Mouse (Mus musculus) lung, postnatal 0 days (tissue): ENCODE measurements around the gene Gm10203.

Source experiments
- CTCF ChIP-seq: IDR thresholded peaks from 2 replicates; pipeline ENCODE4 v1.5.1; 2016; ENCODE audit warnings: antibody characterized with exemption, mild to moderate bottlenecking
- EP300 ChIP-seq: IDR thresholded peaks from 2 replicates; pipeline ENCODE4 v1.6.1; 2016; ENCODE audit warnings: antibody characterized with exemption, mild to moderate bottlenecking, control low read depth

- TF ChIP-seq CTCF = no peak
- no peak for TF ChIP-seq EP300
These were observed 44.1 kb downstream of the Gm10203 start for GRCm38 (mm10) chr6:149173831-149174625.
